Mouse (Mus musculus): ENCODE measurements around the gene Vmp1.

Vmp1 gene

DNA sequence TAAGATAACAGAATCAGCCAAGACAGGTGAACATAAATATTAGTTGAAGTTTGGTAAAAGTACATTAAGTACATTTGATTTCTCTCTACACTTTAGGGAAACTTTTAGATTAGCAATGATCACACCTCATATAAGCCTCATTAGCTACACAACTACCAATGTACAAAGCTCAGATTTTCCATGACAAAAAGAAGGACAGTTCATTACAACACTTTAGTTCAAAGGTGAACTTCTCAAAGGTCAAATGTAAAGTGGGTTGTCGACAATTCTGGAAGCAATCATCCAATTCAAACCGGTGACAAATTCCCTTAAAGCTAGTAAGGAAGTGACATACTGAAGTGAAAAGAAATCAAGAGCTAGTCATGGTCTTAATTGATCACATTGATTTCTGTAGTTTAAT lies 45.9 kb downstream of the Vmp1 start:
- no peak for DNase-seq (ENCODE audit: low read depth in 2 of 2, low spot score in 2 of 2)

DNA sequence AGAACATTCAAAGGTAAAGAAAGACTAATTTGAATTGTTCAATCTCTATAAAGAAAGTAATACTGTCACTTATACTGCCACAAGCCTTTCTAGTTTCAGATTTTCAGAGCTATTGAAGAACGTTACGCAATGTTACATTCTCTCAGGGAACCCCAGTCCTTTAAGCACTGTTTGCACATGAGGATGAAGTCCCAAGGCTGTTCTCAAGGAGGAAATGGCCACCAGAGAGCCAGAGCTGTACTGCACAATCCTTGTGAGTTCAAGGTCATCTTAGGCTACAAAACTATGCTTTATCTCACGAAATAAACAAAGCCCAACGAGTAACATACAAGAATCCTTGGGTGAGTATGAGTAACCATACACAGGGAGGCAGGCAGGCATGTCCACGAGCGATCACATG lies 49.2 kb downstream of the Vmp1 start:
- no peak for DNase-seq (ENCODE audit: low read depth in 2 of 2, low spot score in 2 of 2)

DNA sequence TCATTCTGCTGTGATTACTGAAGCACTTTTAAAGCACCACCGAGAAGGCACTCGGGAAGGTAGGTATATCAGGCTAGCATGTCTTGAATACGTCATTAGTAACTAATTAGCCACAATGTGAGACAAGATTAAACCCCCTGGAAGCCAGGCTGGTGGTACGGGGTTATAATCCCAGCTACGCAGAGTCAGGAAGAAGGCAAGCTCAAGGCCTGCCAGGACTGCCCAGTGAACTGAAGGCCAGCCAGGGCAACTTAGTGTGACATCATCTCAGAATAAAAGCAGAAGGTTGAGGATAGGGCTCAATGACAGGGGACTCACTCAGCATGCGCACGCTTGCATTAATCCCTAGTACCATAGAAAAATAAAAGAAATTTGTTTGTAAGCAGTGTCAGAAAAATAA lies 53.7 kb downstream of the Vmp1 start:
- no peak for DNase-seq (ENCODE audit: low read depth in 2 of 2, low spot score in 2 of 2)

DNA sequence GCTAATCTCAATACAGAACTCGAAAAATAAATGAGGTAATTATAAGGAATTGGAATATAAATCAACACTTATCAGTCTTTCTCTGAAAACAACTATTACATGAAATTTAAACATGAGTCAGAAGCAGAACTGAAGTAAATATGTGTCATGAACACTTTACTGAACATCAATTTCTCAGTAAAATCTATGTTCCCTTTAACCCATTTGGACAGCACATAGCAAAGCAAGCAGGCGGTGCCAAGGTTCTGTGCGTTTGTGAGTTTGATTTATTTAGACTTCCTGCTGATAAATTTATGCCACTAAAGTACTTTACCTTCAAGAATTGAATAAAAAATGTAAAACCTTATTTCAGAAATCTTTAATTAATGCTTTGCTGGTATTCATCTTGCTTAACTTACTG lies 54.2 kb downstream of the Vmp1 start:
- DNase-seq (ENCODE audit: low read depth in 2 of 2, low spot score in 2 of 2): no peak

DNA sequence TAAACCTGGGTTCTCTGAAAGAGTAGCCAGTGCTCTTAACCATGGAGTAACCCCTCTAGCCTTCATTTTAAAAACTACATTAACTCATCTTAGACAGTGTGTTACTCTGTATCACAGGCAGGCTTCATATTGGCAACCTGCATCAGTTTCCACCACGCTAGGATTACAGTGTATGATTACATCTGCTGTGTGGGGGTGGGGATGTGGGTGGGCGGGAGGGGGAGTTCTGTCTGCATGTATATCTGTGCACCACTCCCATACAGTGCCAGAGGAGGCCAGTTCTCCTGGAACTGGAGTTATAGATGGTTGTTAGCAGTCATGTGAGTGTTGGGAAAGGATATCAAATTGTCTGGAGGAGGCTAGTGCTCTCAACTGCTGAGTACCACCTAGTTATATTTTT lies 55.2 kb downstream of the Vmp1 start:
- no peak for DNase-seq (ENCODE audit: low read depth in 2 of 2, low spot score in 2 of 2)

DNA sequence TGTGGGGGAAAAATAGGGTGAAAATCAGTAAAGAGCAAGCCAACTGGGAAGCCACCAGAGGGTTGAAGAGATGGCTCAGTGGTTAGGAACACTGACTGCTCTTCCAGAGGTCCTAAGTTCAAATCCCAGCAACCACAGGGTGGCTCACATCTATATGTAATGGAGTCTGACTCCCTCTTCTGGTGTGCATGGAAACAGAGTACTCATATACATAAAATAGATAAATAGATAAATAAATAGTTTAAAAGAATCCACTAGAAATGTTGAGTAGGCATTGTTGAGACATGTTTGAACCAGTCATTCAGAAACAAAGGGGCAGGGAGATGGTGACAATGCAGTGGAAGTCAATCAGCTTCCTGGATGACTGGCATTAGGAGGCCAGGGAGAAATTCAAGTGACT lies 56.0 kb downstream of the Vmp1 start:
- no peak for DNase-seq (ENCODE audit: low read depth in 2 of 2, low spot score in 2 of 2)

DNA sequence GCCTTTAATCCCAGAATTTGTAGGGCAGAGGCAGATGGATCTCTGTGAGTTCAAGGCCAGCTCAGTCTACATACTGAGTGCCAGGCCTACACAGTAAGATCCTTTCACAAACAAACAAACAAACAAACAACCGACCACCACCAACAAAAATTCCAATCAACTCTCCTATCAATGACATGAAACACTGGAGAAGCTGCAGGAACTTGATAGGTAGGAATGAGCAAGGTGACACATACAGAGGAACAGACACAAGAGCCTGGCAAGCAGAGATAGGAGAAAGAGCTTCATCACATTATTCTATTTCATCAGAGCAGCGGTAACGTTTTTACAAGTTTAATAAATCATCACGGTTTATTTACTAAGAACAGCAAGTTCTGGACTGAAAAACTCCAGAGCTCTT lies 56.9 kb downstream of the Vmp1 start:
- no peak for DNase-seq (ENCODE audit: low read depth in 2 of 2, low spot score in 2 of 2)

DNA sequence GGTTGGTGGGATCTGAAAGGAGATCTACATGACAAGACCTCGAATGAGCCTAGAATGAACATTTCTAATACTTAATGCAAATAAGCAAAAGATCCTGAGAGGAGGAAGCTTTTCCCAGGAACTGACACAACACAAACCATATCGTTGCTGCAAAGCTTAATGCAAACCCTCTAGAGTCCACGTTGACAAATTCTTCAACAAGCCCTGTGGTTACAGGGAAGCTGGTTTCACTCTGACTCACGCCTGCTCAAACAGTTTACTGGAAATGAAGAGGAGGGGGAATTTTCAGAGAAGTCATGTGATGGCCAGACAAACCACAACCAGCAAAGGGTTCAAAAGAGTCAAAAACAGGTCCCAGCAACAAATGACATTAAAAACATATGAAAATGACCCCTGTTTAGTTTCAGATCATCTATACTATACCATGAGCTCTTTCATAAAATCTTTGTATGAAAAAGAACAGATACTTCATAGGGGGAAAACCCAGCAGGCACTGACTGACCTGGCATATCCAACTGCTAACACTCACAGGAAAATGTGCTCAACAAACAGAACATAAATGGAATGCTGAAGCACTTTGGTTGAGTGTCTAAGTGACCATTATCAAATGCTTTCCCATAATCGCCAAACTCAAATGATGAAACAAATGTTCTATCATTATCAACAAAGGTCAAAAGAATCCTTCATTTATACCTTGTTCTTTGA lies 59.2 kb downstream of the Vmp1 start:
- DNase-seq (ENCODE audit: low read depth in 2 of 2, low spot score in 2 of 2): peak in 1 of 2 experiments; percentile 4

DNA sequence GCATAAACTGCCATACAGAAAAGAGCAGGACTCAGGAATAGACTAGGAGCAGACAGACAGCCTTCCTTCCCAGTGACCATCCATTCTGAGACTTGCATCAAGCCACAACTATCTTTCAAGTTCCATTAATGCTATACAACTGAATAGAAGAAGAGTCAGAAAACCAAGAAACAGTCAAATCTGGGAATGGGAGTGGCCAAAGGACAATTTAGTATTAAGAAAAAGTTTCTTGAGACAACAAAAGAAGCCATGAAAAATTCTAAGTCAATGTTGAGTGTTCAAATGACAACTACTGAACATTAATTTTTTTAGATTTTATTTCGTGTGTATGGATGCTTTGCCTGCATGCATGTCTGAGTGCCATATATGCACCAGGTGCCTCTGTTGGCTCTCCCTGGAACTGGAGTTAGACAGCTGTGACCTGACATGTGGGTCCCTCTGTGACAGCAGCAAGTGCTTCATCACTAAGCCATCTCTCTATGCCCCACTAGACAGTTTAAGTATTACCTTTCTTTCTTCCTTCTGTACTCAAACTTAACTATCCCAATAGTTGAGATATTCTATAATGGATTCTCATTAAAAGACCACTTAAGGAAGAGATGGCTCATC lies 60.1 kb downstream of the Vmp1 start:
- no peak for DNase-seq (ENCODE audit: low read depth in 2 of 2, low spot score in 2 of 2)

DNA sequence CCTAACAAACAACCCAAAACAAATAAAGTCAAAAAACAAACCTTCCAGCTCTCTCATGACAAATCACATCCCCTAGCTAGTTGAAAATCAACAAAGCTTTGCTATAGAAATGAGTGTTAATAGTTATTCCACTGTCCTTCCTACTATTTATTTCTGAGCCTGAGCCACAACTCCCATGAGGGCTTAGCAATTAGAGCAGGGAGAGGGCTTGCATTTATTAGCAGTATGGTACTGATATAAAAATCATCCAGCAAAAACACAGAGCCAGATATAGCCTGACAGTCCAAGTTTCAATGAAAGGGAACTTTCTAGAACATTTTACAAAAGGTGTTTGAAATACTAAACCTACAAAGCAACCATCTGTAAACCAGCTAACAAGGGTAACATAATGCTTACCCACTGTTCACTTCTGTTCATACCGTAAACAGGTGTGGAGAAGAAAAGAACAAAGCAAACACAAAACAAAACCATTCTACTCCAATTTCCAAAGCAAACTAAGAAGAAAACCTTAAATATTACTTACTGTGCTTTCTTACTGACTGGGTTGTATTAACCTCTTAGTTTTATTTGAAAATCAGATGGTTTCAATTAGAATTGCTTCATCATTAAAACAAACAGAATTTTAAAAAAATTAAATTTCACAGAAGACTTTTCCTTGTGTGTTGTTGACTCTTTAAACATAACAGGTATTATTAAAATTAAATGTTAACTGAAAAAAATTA lies 61.3 kb downstream of the Vmp1 start:
- no peak for DNase-seq (ENCODE audit: low read depth in 2 of 2, low spot score in 2 of 2)

DNA sequence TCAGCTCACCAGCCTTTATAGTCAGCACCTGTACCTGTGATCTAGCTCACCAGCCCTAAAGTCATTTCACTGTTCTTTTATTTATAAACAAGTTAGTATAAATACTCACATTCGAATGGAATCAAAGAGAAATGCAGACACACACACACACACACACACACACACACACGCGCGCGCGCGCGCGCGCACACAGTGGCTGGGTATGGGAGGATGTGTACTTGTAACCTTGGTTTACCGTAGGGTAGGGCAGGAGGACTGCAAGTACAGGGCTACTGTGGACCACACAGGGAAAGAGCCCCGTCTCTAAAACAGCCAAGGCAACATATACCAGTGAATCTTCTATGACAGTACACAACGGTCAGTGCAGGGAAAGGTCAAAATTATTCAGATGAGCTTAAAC lies 62.5 kb downstream of the Vmp1 start:
- peak in 1 of 2 experiments; percentile 4 for DNase-seq (ENCODE audit: low read depth in 2 of 2, low spot score in 2 of 2)

DNA sequence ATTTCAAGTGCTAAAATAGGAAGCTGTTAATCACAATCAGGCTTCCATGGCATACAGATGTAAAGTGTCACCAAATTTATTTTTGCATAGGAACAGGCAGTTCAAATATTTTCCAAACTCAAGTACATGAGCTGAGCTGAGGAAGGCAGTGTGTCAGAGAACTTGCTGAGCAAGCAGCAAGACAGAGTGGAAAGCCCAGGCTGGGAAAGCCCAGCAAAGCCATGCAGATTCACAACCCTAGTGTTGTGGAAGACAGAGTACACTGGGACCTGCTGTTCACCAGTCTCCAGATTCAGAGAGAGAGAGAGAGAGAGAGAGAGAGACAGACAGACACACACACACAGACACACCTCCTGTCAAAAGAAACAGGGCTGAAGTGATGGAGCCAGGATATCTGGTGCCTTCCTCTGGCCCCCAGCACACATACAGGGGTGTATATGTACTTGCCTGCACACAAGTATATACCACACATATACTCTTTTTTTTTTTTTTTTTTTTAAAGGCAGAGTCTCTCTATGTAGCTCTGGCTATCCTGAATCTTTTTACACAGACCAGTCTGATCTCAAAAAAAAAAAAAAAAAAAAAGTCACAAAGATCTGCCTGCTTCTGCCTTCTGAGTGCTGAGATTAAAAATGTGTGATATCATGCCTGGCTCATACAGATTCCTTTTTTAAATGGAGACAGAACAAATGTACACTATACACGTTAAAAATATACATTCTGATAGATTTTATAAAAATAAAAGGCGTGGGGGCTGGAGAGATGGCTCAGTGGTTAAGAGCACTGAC lies 64.9 kb downstream of the Vmp1 start:
- DNase-seq (ENCODE audit: low read depth in 2 of 2, low spot score in 2 of 2): no peak

DNA sequence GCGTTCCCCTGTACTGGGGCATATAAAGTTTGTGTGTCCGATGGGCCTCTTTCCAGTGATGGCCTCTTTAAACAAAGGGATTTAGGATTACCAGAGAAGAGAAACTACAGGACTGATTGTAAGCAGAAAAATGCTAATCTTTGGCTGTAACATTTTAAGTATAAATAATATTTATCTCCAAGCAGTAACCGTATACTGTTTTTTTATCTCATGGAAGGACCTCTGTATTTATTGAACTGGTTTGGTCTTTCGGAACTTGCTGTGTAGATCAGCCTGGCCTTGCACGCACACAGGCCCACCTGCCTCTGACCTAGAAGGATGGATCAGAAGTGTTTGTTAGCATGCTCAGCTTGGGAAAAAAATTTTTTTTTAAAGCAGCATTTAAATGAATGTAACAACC lies 69.0 kb downstream of the Vmp1 start:
- no peak for DNase-seq (ENCODE audit: low read depth in 2 of 2, low spot score in 2 of 2)

DNA sequence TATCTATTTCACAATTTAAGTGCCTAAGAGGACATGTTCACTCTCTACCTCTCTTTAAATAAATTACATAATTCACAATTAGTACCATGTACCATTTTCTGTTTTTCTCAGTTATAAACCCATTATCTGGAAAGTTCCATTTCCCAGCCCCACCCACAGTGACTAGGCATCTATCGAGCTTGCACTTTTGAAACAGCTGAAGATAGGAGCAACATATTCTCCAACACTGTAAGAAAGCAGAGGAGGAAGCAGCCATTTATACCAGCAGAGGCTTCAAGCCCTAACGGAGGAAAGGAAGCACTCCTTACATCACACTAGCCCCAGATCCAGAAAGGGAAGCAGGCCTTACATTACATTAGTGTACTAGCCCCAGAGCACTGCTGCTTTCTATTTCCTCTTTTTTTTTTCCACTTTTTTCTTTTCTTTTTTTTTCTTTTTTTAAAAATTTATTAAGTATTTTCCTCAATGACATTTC lies 69.5 kb downstream of the Vmp1 start:
- no peak for DNase-seq (ENCODE audit: low read depth in 2 of 2, low spot score in 2 of 2)

DNA sequence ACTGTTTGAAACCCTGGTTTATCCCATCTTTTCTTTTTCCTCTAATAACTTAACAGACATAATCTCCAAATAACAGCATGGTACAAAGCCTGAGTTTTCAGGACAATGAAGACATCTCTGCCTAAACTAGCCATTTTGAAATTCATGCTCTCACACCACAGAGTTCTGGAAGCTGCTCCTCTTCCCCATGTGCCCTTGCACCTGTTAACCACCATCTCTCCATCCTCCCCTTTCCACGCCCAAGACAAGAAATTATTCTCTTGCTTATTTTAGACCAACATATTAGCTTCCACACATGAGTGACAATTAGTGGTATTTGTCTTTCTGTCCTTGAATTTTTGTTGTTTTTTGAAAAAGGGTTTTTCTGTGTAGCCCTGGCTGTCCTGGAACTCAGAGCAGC lies 71.6 kb downstream of the Vmp1 start:
- DNase-seq (ENCODE audit: low read depth in 2 of 2, low spot score in 2 of 2): no peak

DNA sequence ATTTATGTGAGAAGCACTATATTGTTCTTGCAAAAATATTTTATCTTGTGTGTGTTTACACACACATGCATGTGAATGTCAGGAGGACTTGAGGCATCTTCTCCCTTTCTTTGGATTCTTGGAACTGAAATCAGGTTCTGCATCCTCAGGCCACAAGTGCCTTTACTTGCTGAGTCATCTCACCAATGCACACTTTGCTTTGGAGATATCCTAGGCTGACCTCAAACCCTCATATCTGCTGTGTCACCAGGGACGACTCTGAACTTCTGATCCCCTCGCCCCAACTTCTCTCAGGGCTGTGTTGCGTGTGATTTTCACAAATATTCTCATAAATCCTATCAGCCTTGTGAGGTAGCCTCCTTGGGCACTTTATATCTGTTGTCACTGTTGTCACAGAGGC lies 73.4 kb downstream of the Vmp1 start:
- DNase-seq (ENCODE audit: low read depth in 2 of 2, low spot score in 2 of 2): no peak

DNA sequence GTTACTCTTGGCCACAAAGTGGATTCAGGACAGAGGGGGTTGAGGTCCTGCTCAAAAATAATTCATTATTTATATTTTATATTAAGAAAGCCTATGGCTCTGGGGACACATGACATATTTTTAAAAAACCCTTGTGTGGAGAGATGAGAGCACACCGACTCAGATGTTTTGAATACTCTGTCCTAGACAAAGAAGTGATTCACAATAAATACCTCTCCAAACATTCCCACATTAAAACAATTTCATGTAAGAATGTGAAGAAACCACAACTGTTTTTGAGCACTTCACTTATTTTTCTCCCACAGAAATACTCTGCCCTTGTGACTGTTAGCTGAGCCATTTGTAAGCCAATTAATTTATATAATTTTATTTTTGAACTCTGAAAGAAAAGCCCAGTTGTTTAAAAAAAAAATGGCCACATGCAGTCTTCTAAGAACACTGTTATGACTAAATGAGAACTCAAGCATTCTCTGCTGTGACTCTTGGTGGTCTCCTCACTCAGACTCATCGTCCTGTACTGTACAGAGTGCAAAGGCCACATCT lies 75.8 kb downstream of the Vmp1 start:
- no peak for DNase-seq (ENCODE audit: low read depth in 2 of 2, low spot score in 2 of 2)

DNA sequence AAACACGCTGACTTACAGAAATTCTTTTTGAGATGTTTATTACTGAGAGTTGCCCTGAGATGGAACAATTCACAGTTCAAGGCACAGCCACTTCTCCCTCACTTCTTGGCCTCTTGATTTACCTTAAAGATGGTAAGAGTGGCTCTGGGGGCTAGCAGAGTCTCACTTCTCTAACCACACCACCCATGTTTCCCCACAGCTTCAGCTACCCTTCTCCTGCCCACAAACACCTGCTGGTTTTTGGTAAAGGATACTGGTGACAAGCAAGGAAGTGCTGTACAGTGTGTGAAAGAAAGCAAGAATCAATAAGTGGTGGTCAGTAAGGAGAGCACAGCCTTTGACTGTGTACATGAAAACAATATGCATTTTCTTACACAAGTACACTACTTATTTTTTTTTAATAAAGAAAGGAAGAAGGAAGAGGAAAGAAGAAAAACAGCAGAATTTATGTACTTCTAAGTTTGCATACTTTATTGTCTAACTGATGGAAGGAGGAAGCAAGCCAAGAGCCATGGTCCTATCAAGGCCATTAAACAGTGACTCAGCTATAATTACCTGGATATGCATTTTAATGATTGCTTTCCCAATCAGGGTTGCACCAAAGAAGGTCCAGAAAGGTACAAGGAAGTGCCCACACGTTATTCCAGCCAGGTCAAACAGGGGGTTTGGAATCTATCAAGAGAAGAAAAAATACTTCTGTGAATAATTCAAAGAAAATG lies 76.9 kb downstream of the Vmp1 start:
- DNase-seq (ENCODE audit: low read depth in 2 of 2, low spot score in 2 of 2): no peak

DNA sequence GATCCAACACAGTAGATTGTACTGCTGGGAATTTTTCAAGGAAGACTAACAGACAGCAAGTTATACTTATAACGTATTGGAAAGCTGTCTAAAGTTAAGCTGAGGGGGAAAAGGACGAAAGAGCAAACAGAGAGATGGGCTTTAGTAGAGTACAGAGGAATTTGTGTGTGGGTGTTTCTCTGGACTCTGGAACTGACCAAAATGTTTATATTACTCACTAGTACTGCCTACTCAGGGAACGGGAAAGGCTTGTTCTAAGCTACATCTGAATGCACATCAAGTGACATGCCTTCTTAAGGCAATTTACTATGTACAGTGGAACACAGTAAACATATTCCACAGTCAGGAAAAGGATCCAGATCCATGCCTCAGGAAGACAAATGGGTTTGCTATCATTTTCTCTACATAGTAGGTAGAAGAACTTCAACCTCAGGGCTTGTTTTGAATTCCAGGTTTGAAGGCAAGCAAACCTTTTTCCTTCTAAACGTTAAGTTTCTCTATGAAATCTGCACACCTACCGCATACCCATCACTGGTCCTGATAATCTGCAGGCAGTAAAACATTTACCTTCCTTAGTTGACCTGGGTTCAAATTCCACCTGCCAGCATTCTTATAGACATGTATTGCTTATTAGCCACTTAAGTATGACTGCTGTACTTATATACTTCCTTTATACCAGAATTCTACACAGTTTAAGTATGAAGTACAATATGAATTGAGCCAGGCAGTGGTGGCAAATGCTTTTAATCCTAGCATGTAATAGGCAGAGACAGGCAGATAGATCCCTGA lies 78.7 kb downstream of the Vmp1 start:
- DNase-seq (ENCODE audit: low read depth in 2 of 2, low spot score in 2 of 2): no peak

DNA sequence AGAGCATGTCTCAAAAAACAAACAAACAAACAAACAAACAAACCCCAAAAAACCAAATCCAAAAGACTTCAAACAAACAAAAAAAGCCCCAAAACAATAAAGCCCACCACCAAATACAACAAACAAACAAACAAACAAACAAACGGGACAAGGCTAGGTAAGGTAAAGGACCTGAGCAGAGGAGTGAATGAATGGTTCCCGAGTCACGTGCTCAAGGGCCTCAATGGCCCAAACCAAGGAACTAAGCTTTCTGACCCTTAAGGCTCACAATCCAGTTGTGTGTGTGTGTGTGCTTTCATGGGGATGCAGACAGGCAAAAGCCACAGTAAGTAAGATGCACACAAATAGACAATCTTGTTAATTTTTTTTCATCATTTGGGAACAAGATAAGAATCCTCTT lies 79.3 kb downstream of the Vmp1 start:
- DNase-seq (ENCODE audit: low read depth in 2 of 2, low spot score in 2 of 2): no peak

Data from CD8-positive naive resting alpha-beta T cell, adult 2 months (primary cell).